Mouse (Mus musculus): ENCODE measurements around the gene Vpreb3.

Gene Vpreb3

GRCm38 (mm10) chr10:75921726-75922560, 20.9 kb upstream of the Vpreb3 start:
- peak overlapping the region; percentile 98 for H3K4me3 ChIP-seq (replicated peaks; ENCODE audit: low read length)
- no peaks in the 10 kb centered on the region for H3K9me3 ChIP-seq (ENCODE audit: low read length)
- peaks cover 74% of the 10 kb centered on the region for H3K36me3 ChIP-seq (ENCODE audit: insufficient read depth, low read length)
- TF ChIP-seq NANOG (IDR thresholded peaks at IDR 0.05; ENCODE audit: borderline replicate concordance, low read length) (no peak), POU5F1 (IDR thresholded peaks at IDR 0.05; ENCODE audit: borderline replicate concordance, low read length) (no peak), CTCF (conservative IDR thresholded peaks at IDR 0.05; ENCODE audit: low read length) (no peak)
- H3K27me3 ChIP-seq (ENCODE audit: insufficient read depth, low read length): no peaks in the 10 kb centered on the region
- H3K4me1 ChIP-seq (replicated peaks; ENCODE audit: low read depth, low read length): peaks cover 59% of the 10 kb centered on the region

DNA sequence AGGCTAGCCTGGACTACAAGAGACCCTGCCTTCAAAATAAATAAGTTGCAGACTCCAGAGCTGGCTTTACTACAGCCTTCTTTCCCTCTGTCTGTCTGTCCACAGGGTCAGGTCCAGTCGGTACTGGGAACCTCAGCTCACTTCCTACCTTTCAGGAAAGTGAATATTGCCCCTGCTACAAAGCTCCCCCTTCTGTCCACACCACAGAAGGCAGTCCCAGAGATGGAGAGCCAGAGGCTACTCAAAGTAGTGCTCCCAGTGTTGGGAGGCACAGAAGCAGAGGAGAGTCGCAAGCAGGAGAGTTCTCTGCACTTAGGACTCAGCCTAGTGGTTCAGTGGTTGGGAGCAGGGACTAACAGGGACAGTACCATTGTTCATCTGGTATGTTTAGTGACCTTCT, 18.5 kb upstream of the Vpreb3 start:
- peaks cover 74% of the 10 kb centered on the region for H3K36me3 ChIP-seq (ENCODE audit: insufficient read depth, low read length)
- no peak overlapping the region for H3K4me3 ChIP-seq (replicated peaks; ENCODE audit: low read length)
- TF ChIP-seq NANOG (IDR thresholded peaks at IDR 0.05; ENCODE audit: borderline replicate concordance, low read length) (no peak), POU5F1 (IDR thresholded peaks at IDR 0.05; ENCODE audit: borderline replicate concordance, low read length) (no peak), CTCF (conservative IDR thresholded peaks at IDR 0.05; ENCODE audit: low read length) (peak; percentile 30; the same call in 1 of the 2 replicates)
- no peaks in the 10 kb centered on the region for H3K9me3 ChIP-seq (ENCODE audit: low read length)
- H3K4me1 ChIP-seq (replicated peaks; ENCODE audit: low read depth, low read length): peaks cover 51% of the 10 kb centered on the region
- H3K27me3 ChIP-seq (ENCODE audit: insufficient read depth, low read length): no peaks in the 10 kb centered on the region

GRCm38 (mm10) chr10:75926396-75926795, 16.5 kb upstream of the Vpreb3 start:
- peak overlapping the region; percentile 10; the same call in 1 of the 2 replicates for H3K4me3 ChIP-seq (replicated peaks; ENCODE audit: low read length)
- peaks cover 74% of the 10 kb centered on the region for H3K36me3 ChIP-seq (ENCODE audit: insufficient read depth, low read length)
- H3K4me1 ChIP-seq (replicated peaks; ENCODE audit: low read depth, low read length): peaks cover 56% of the 10 kb centered on the region
- peaks cover 11% of the 10 kb centered on the region; the same call in 1 of the 2 replicates for H3K27me3 ChIP-seq (ENCODE audit: insufficient read depth, low read length)
- TF ChIP-seq CTCF (conservative IDR thresholded peaks at IDR 0.05; ENCODE audit: low read length) (no peak), NANOG (IDR thresholded peaks at IDR 0.05; ENCODE audit: borderline replicate concordance, low read length) (no peak), POU5F1 (IDR thresholded peaks at IDR 0.05; ENCODE audit: borderline replicate concordance, low read length) (no peak)
- no peaks in the 10 kb centered on the region for H3K9me3 ChIP-seq (ENCODE audit: low read length)

- H3K4me1 ChIP-seq (replicated peaks; ENCODE audit: low read depth, low read length): peaks cover 73% of the 10 kb centered on the region
- peaks cover 12% of the 10 kb centered on the region; the same call in 1 of the 2 replicates for H3K27me3 ChIP-seq (ENCODE audit: insufficient read depth, low read length)
- TF ChIP-seq POU5F1 (IDR thresholded peaks at IDR 0.05; ENCODE audit: borderline replicate concordance, low read length) (no peak), NANOG (IDR thresholded peaks at IDR 0.05; ENCODE audit: borderline replicate concordance, low read length) (no peak), CTCF (conservative IDR thresholded peaks at IDR 0.05; ENCODE audit: low read length) (no peak)
- no peaks in the 10 kb centered on the region for H3K9me3 ChIP-seq (ENCODE audit: low read length)
- peak overlapping the region; percentile 61 for H3K4me3 ChIP-seq (replicated peaks; ENCODE audit: low read length)
- peaks cover 45% of the 10 kb centered on the region for H3K36me3 ChIP-seq (ENCODE audit: insufficient read depth, low read length)
Observed at GRCm38 (mm10) chr10:75930304-75930703, 12.6 kb upstream of the Vpreb3 start.

GRCm38 (mm10) chr10:75931311-75931710, 11.5 kb upstream of the Vpreb3 start:
- no peaks in the 10 kb centered on the region for H3K9me3 ChIP-seq (ENCODE audit: low read length)
- TF ChIP-seq POU5F1 (IDR thresholded peaks at IDR 0.05; ENCODE audit: borderline replicate concordance, low read length) (no peak), CTCF (conservative IDR thresholded peaks at IDR 0.05; ENCODE audit: low read length) (no peak), NANOG (IDR thresholded peaks at IDR 0.05; ENCODE audit: borderline replicate concordance, low read length) (no peak)
- H3K4me1 ChIP-seq (replicated peaks; ENCODE audit: low read depth, low read length): peaks cover 71% of the 10 kb centered on the region
- H3K4me3 ChIP-seq (replicated peaks; ENCODE audit: low read length): peak overlapping the region; percentile 90
- peaks cover 12% of the 10 kb centered on the region; the same call in 1 of the 2 replicates for H3K27me3 ChIP-seq (ENCODE audit: insufficient read depth, low read length)
- H3K36me3 ChIP-seq (ENCODE audit: insufficient read depth, low read length): peaks cover 37% of the 10 kb centered on the region

GRCm38 (mm10) chr10:75932081-75932678, 10.7 kb upstream of the Vpreb3 start:
- TF ChIP-seq POU5F1 (IDR thresholded peaks at IDR 0.05; ENCODE audit: borderline replicate concordance, low read length): no peak
- TF ChIP-seq CTCF (conservative IDR thresholded peaks at IDR 0.05; ENCODE audit: low read length): no peak
- TF ChIP-seq NANOG (IDR thresholded peaks at IDR 0.05; ENCODE audit: borderline replicate concordance, low read length): no peak
- H3K4me1 ChIP-seq (replicated peaks; ENCODE audit: low read depth, low read length): peaks cover 69% of the 10 kb centered on the region
- H3K4me3 ChIP-seq (replicated peaks; ENCODE audit: low read length): peak overlapping the region; percentile 90
- H3K27me3 ChIP-seq (ENCODE audit: insufficient read depth, low read length): peaks cover 12% of the 10 kb centered on the region; the same call in 1 of the 2 replicates
- H3K36me3 ChIP-seq (ENCODE audit: insufficient read depth, low read length): peaks cover 37% of the 10 kb centered on the region
- H3K9me3 ChIP-seq (ENCODE audit: low read length): no peaks in the 10 kb centered on the region

GRCm38 (mm10) chr10:75932891-75933290, 10.0 kb upstream of the Vpreb3 start, which contains the start of gene Chchd10:
Gene Chchd10 (plus strand): TSS chr10:75933130.
- H3K36me3 ChIP-seq (ENCODE audit: insufficient read depth, low read length): peaks cover 33% of the 10 kb centered on the region
- no peaks in the 10 kb centered on the region for H3K9me3 ChIP-seq (ENCODE audit: low read length)
- peaks cover 66% of the 10 kb centered on the region for H3K4me1 ChIP-seq (replicated peaks; ENCODE audit: low read depth, low read length)
- TF ChIP-seq NANOG (IDR thresholded peaks at IDR 0.05; ENCODE audit: borderline replicate concordance, low read length) (no peak), CTCF (conservative IDR thresholded peaks at IDR 0.05; ENCODE audit: low read length) (no peak), POU5F1 (IDR thresholded peaks at IDR 0.05; ENCODE audit: borderline replicate concordance, low read length) (no peak)
- H3K27me3 ChIP-seq (ENCODE audit: insufficient read depth, low read length): peaks cover 12% of the 10 kb centered on the region; the same call in 1 of the 2 replicates
- peak within 1 kb of the TSS; percentile 90 for H3K4me3 ChIP-seq (replicated peaks; ENCODE audit: low read length)

- no peaks in the 10 kb centered on the region for H3K9me3 ChIP-seq (ENCODE audit: low read length)
- H3K27me3 ChIP-seq (ENCODE audit: insufficient read depth, low read length): peaks cover 12% of the 10 kb centered on the region; the same call in 1 of the 2 replicates
- peaks cover 29% of the 10 kb centered on the region for H3K36me3 ChIP-seq (ENCODE audit: insufficient read depth, low read length)
- H3K4me1 ChIP-seq (replicated peaks; ENCODE audit: low read depth, low read length): peaks cover 70% of the 10 kb centered on the region
- TF ChIP-seq POU5F1 (IDR thresholded peaks at IDR 0.05; ENCODE audit: borderline replicate concordance, low read length) (no peak), NANOG (IDR thresholded peaks at IDR 0.05; ENCODE audit: borderline replicate concordance, low read length) (no peak), CTCF (conservative IDR thresholded peaks at IDR 0.05; ENCODE audit: low read length) (no peak)
- H3K4me3 ChIP-seq (replicated peaks; ENCODE audit: low read length): peak overlapping the region; percentile 97
Observed at GRCm38 (mm10) chr10:75934991-75935390, 7.9 kb upstream of the Vpreb3 start.
